Mouse (Mus musculus): ENCODE data around the gene Sla2. TPM values are rescaled to one million over a fixed set of nuclear protein-coding genes. Genes with fewer than 3 reads are reported as not detected.
"Not testable (repeated sequence)": the region's sequence is repeated elsewhere in the genome, so short reads cannot be mapped to it uniquely, and the experiment has no call there.

Gene Sla2
- polyA plus RNA-seq, 1 experiment from 2014 or later: 2.4 TPM

DNA sequence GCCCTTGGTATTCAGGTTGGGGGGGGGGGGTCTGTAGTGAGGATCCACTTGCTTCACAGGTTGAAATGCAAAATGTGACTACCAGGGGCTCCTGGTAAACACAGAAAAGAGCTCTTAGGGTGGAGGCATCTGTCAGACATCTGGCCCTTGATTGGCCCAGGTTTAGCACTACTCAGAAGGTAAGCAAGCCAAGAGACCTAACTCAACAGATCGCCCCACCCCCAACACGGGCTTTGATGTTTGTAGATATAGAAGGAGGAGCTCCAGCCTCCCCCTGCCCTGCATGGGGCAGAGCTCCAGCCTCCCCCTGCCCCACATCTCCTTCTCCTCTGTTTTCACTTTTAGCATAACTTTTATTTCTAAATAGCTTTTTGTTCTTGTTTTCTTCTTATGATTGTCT is 32.8 kb upstream of the Sla2 start:
- no peak for TF ChIP-seq EP300 (IDR thresholded peaks at IDR 0.05; ENCODE audit: low read depth)
- no peak for TF ChIP-seq CTCF (IDR thresholded peaks at IDR 0.05; ENCODE audit: low read depth)
- WGBS (ENCODE audit: insufficient replicate concordance): 39% methylated on average over 2 of the region's 2 CpGs
- Histone ChIP-seq H3K4me1 (ENCODE audit: insufficient read depth) (peaks cover 19% of the 10 kb centered on the region), H3K4me2 (ENCODE audit: low read depth, low read length) (no peak overlapping the region), H3K9ac (replicated peaks) (no peak overlapping the region), H3K27me3 (ENCODE audit: insufficient read depth, low read length) (no peaks in the 10 kb centered on the region), H3K27ac (ENCODE audit: low read depth) (no peak overlapping the region), H3K9me3 (ENCODE audit: low read length) (no peaks in the 10 kb centered on the region), H3K4me3 (ENCODE audit: low read depth, low read length) (no peak overlapping the region), H3K36me3 (replicated peaks; ENCODE audit: insufficient read depth, low read length) (no peaks in the 10 kb centered on the region)
- DNase-seq (no peak), ATAC-seq (no peak)

- H3K27ac ChIP-seq (ENCODE audit: low read depth); H3K9ac ChIP-seq (replicated peaks); H3K9me3 ChIP-seq (ENCODE audit: low read length); ATAC-seq; H3K4me2 ChIP-seq (ENCODE audit: low read depth, low read length); DNase-seq; H3K4me3 ChIP-seq (ENCODE audit: low read depth, low read length); H3K27me3 ChIP-seq (ENCODE audit: insufficient read depth, low read length); H3K36me3 ChIP-seq (replicated peaks; ENCODE audit: insufficient read depth, low read length): not testable (repeated sequence)
- H3K4me1 ChIP-seq (ENCODE audit: insufficient read depth): peaks cover 12% of the 10 kb centered on the region
- 69% methylated on average over 11 of the region's 11 CpGs for WGBS (ENCODE audit: insufficient replicate concordance)
These were observed 32.2 kb upstream of the Sla2 start for GRCm38 (mm10) chr2:156919191-156919590.

GRCm38 (mm10) chr2:156918562-156918961 is 31.6 kb upstream of the Sla2 start:
- Histone ChIP-seq H3K4me3 (ENCODE audit: low read depth, low read length) (no peak overlapping the region), H3K36me3 (replicated peaks; ENCODE audit: insufficient read depth, low read length) (no peaks in the 10 kb centered on the region), H3K4me1 (ENCODE audit: insufficient read depth) (peaks cover 9% of the 10 kb centered on the region; the same call in 1 of the 2 replicates), H3K9ac (replicated peaks) (no peak overlapping the region), H3K4me2 (ENCODE audit: low read depth, low read length) (no peak overlapping the region), H3K27me3 (ENCODE audit: insufficient read depth, low read length) (no peaks in the 10 kb centered on the region), H3K27ac (ENCODE audit: low read depth) (no peak overlapping the region), H3K9me3 (ENCODE audit: low read length) (no peaks in the 10 kb centered on the region)
- WGBS (ENCODE audit: insufficient replicate concordance): 24% methylated on average over 4 of the region's 4 CpGs
- peak; percentile 26 for DNase-seq
- ATAC-seq: no peak; the same call in 1 of the 2 replicates
- TF ChIP-seq EP300 (IDR thresholded peaks at IDR 0.05; ENCODE audit: low read depth): no peak
- TF ChIP-seq CTCF (IDR thresholded peaks at IDR 0.05; ENCODE audit: low read depth): no peak

GRCm38 (mm10) chr2:156916419-156917125 is 29.6 kb upstream of the Sla2 start:
- WGBS (ENCODE audit: insufficient replicate concordance): 91% methylated on average over 3 of the region's 3 CpGs
- no peak for ATAC-seq
- no peak for TF ChIP-seq EP300 (IDR thresholded peaks at IDR 0.05; ENCODE audit: low read depth)
- TF ChIP-seq CTCF (IDR thresholded peaks at IDR 0.05; ENCODE audit: low read depth): no peak

GRCm38 (mm10) chr2:156915559-156915958 is 28.6 kb upstream of the Sla2 start:
- Histone ChIP-seq H3K27ac (ENCODE audit: low read depth) (no peak overlapping the region), H3K4me3 (ENCODE audit: low read depth, low read length) (no peak overlapping the region), H3K27me3 (ENCODE audit: insufficient read depth, low read length) (no peaks in the 10 kb centered on the region), H3K4me2 (ENCODE audit: low read depth, low read length) (no peak overlapping the region), H3K9ac (replicated peaks) (no peak overlapping the region), H3K36me3 (replicated peaks; ENCODE audit: insufficient read depth, low read length) (no peaks in the 10 kb centered on the region), H3K9me3 (ENCODE audit: low read length) (no peaks in the 10 kb centered on the region), H3K4me1 (ENCODE audit: insufficient read depth) (peaks cover 5% of the 10 kb centered on the region; the same call in 1 of the 2 replicates)
- TF ChIP-seq EP300 (IDR thresholded peaks at IDR 0.05; ENCODE audit: low read depth) (no peak), CTCF (IDR thresholded peaks at IDR 0.05; ENCODE audit: low read depth) (no peak)
- no peak for ATAC-seq
- WGBS (ENCODE audit: insufficient replicate concordance): 68% methylated on average over 3 of the region's 3 CpGs
- DNase-seq: no peak

More at GRCm38 (mm10) chr2:156916419-156917125, 29.6 kb upstream of the Sla2 start:
- Histone ChIP-seq H3K9ac (replicated peaks) (no peak overlapping the region), H3K4me2 (ENCODE audit: low read depth, low read length) (no peak overlapping the region), H3K9me3 (ENCODE audit: low read length) (no peaks in the 10 kb centered on the region), H3K36me3 (replicated peaks; ENCODE audit: insufficient read depth, low read length) (no peaks in the 10 kb centered on the region), H3K27me3 (ENCODE audit: insufficient read depth, low read length) (no peaks in the 10 kb centered on the region), H3K4me1 (ENCODE audit: insufficient read depth) (peaks cover 5% of the 10 kb centered on the region; the same call in 1 of the 2 replicates), H3K27ac (ENCODE audit: low read depth) (no peak overlapping the region), H3K4me3 (ENCODE audit: low read depth, low read length) (no peak overlapping the region)
- no peak for DNase-seq

DNA sequence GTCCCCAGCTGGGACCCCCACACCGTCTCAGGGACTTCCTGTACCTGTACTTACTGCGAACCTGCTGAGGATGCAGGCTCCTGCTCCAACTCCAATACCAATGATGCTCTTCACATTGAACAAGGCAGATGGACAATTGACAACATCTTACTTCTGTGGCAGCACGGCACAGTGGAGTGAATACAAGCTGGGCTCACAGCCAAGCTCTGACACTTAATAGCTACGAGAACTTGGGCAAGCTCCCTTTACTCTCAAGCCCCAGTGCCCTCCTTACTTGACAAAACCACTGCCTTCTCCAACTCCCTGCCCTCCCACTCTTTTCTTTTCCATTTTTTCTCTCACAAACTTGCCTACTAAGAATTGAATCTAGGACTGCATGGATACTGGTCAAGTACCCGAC is 26.2 kb upstream of the Sla2 start:
- Histone ChIP-seq H3K27ac (ENCODE audit: low read depth) (no peak overlapping the region), H3K4me2 (ENCODE audit: low read depth, low read length) (no peak overlapping the region), H3K9me3 (ENCODE audit: low read length) (no peaks in the 10 kb centered on the region), H3K4me1 (ENCODE audit: insufficient read depth) (peaks cover 3% of the 10 kb centered on the region; the same call in 1 of the 2 replicates), H3K27me3 (ENCODE audit: insufficient read depth, low read length) (no peaks in the 10 kb centered on the region), H3K9ac (replicated peaks) (no peak overlapping the region), H3K36me3 (replicated peaks; ENCODE audit: insufficient read depth, low read length) (no peaks in the 10 kb centered on the region), H3K4me3 (ENCODE audit: low read depth, low read length) (no peak overlapping the region)
- DNase-seq (no peak), ATAC-seq (no peak)
- WGBS (ENCODE audit: insufficient replicate concordance): 69% methylated on average over 5 of the region's 5 CpGs
- TF ChIP-seq EP300 (IDR thresholded peaks at IDR 0.05; ENCODE audit: low read depth): no peak
- TF ChIP-seq CTCF (IDR thresholded peaks at IDR 0.05; ENCODE audit: low read depth): no peak

DNA sequence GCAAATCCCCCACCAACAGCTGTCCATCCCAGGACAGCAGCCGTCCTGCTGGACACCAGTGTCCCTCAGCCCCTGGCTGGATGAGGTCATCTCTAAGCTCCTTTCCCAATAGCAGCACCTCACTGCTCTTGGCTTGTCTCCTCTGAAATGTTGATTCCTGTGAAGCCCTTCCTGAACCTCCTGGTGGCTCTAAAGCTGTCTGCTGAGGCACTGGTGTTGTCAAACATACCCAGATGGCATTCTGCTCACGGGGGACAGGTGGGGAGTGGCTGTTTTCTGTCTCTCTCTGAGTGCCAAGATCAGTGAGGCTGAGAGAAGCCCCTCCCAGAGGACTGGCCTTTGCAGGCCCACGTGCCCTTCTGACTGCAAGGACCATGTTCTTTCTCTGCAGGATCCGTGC is 18.9 kb upstream of the Sla2 start:
- 47% methylated on average over 4 of the region's 4 CpGs for WGBS (ENCODE audit: insufficient replicate concordance)
- H3K27ac ChIP-seq (ENCODE audit: low read depth); ATAC-seq; H3K9ac ChIP-seq (replicated peaks); H3K4me2 ChIP-seq (ENCODE audit: low read depth, low read length); H3K9me3 ChIP-seq (ENCODE audit: low read length); DNase-seq; H3K4me1 ChIP-seq (ENCODE audit: insufficient read depth); H3K36me3 ChIP-seq (replicated peaks; ENCODE audit: insufficient read depth, low read length); H3K27me3 ChIP-seq (ENCODE audit: insufficient read depth, low read length); H3K4me3 ChIP-seq (ENCODE audit: low read depth, low read length): not testable (repeated sequence)

Data from liver, postnatal 0 days (tissue).